Mouse (Mus musculus) erythroblast, embryonic 14.5 days (primary cell): Measurements from ENCODE around the gene Ralgapa1.

Source experiments
- GATA1 ChIP-seq: IDR thresholded peaks from 2 replicates; pipeline ENCODE4 v1.6.1; 2012; ENCODE audit warnings: low read length, inconsistent platforms, mixed read lengths
- TAL1 ChIP-seq: IDR thresholded peaks from 3 replicates; pipeline ENCODE4 v1.6.1; 2012; ENCODE audit warnings: low read length, inconsistent platforms, mixed read lengths

DNA sequence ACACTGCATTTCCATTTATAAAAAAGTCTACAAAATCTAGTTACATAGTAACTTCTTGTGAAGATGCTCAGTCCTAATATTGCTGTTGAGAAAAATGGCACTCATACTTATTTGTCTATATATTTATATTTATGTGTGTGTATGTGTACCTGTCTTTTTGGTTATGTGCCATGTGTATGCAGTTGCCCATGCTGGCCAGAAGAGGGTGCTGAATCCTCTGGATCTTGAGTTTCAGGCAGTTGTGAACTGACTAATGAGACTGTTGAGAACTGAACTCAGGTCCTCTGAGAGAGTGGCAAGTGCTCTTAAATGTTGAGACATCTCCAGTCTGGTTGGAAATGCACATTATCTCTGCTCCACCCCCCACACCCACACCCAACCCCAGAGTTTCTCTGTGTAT is 247.9 kb downstream of the Ralgapa1 start:
- TF ChIP-seq TAL1 (no peak), GATA1 (no peak)
